ENCODE assay signal across 7 mouse cellular contexts in the genomic region with DNA sequence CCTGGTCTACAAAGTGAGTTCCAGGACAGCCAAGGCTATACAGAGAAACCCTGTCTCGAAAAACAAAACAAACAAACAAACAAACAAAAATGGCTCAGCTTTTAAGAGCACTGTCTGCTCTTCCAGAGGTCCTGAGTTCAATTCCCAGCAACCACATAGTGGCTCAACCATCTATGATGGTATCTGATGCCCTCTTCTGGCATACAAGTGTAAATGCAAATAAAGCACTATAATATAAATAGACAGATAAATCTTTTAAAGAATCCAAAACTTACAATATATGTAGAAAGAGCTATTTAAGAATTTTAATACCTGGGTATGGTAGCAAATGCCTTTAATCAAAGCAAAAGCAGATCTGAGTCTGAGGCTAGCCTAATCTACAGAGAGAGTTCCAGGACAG. TPM values are rescaled to one million over a fixed set of nuclear protein-coding genes. Genes with fewer than 3 reads are reported as not detected.
DNase-seq lines count a peak whose midpoint lies in the region; ATAC-seq and TF ChIP-seq lines count a peak whose summit lies in the region.
"Not testable (repeated sequence)": the region's sequence is repeated elsewhere in the genome, so short reads cannot be mapped to it uniquely, and the experiment has no call there.

No protein-coding gene starts in this region.

- H3K4me1 ChIP-seq in CH12.LX (ENCODE audit: control insufficient read depth in 1 of 2, insufficient read depth in 2 of 2), result peaks cover 9 to 97% of the 10 kb centered on the region in 2 experiments
- H3K4me1 ChIP-seq in kidney, postnatal 0 days (replicated peaks; ENCODE audit: insufficient read depth, low read length), result not testable (repeated sequence)
- H3K4me1 ChIP-seq in liver, embryonic 12.5 days, result peaks cover 71% of the 10 kb centered on the region
- peaks cover 45% of the 10 kb centered on the region for H3K4me1 ChIP-seq in liver, postnatal 0 days (ENCODE audit: insufficient read depth)
- peaks cover 13% of the 10 kb centered on the region for H3K4me1 ChIP-seq in small intestine, adult 2 months (ENCODE audit: control insufficient read depth, insufficient read depth, insufficient read length, low read length)

- dilution Hi-C loops in CH12.LX (cut with MboI; ENCODE audit: extremely low pct_ligation_motif_present, extremely low pct_unique_long_range_greater_than_20kb, low sequenced_read_pairs), result not testable (repeated sequence)

- not testable (repeated sequence) for DNase-seq in CH12.LX (ENCODE audit: extremely low read depth); gastrocnemius, adult 2 months; kidney, postnatal 0 days (ENCODE audit: low spot score); liver, postnatal 0 days
- DNase-seq in R1 (ENCODE audit: low read depth, low spot score), result peak; percentile 41

- ATAC-seq in kidney, postnatal 0 days (replicated peaks; ENCODE audit: low FRiP score, low read depth); liver, embryonic 12.5 days; liver, postnatal 0 days: not testable (repeated sequence)

- peak overlapping the region; percentile 94 for H3K27ac ChIP-seq in CH12.LX (ENCODE audit: insufficient read depth, low read depth)
- H3K27ac ChIP-seq in gastrocnemius, adult 2 months, result peak overlapping the region; percentile 24; the same call in 1 of the 2 replicates
- H3K27ac ChIP-seq in kidney, postnatal 0 days, result not testable (repeated sequence)
- peak overlapping the region; percentile 78 for H3K27ac ChIP-seq in liver, embryonic 12.5 days
- 0 out of 2 replicates have a peak overlapping the region, but pooled peaks have one; percentile 45 for H3K27ac ChIP-seq in liver, postnatal 0 days (ENCODE audit: low read depth)
- H3K27ac ChIP-seq in small intestine, adult 2 months (ENCODE audit: insufficient read depth, low read depth, low read length), result peak overlapping the region; percentile 82

- TF ChIP-seq RAD21 in CH12.LX (IDR thresholded peaks at IDR 0.05; ENCODE audit: low read depth, low read length), result peak; percentile 1; the same call in 1 of the 2 replicates

- 85% methylated on average over 1 of the region's 1 CpGs for WGBS in kidney, postnatal 0 days
- 88% methylated on average over 1 of the region's 1 CpGs for WGBS in liver, embryonic 12.5 days (ENCODE audit: insufficient replicate concordance)
- WGBS in liver, postnatal 0 days (ENCODE audit: insufficient replicate concordance), result 89% methylated on average over 1 of the region's 1 CpGs
- 79% methylated on average over 1 of the region's 1 CpGs for WGBS in small intestine, adult 2 months

- peak; percentile 7 to 23; a peak in 1 of 4 replicates for TF ChIP-seq CTCF in CH12.LX (conservative IDR thresholded peaks at IDR 0.05 in 1 of 2, IDR thresholded peaks at IDR 0.05 in 1 of 2; ENCODE audit: low read depth in 2 of 2, low read length in 2 of 2)
- TF ChIP-seq CTCF in gastrocnemius, adult 2 months (IDR thresholded peaks at IDR 0.05), result peak; percentile 33
- TF ChIP-seq CTCF in kidney, postnatal 0 days (IDR thresholded peaks at IDR 0.05; ENCODE audit: low read depth), result peak; percentile 16; the same call in 1 of the 2 replicates
- TF ChIP-seq CTCF in liver, postnatal 0 days (IDR thresholded peaks at IDR 0.05; ENCODE audit: low read depth), result peak; percentile 41
- TF ChIP-seq CTCF in small intestine, adult 2 months (IDR thresholded peaks at IDR 0.05; ENCODE audit: extremely low read depth, insufficient read length, insufficient replicate concordance, low read depth, low read length), result not testable (repeated sequence)

- H3K27me3 ChIP-seq in CH12.LX (replicated peaks); kidney, postnatal 0 days (ENCODE audit: insufficient read depth, low read length); liver, embryonic 12.5 days (replicated peaks); liver, postnatal 0 days (ENCODE audit: insufficient read depth, low read length); small intestine, adult 2 months (ENCODE audit: control insufficient read depth, insufficient read depth, low read length): not testable (repeated sequence)

- H3K9ac ChIP-seq in CH12.LX (ENCODE audit: insufficient read depth, low read depth), result peak overlapping the region; percentile 83
- H3K9ac ChIP-seq in kidney, postnatal 0 days (ENCODE audit: low read depth, low read length); liver, postnatal 0 days (replicated peaks): not testable (repeated sequence)
- peak overlapping the region; percentile 12; the same call in 1 of the 2 replicates for H3K9ac ChIP-seq in liver, embryonic 12.5 days

- TF ChIP-seq POLR2A in CH12.LX (IDR thresholded peaks at IDR 0.05; ENCODE audit: low read depth, low read length); small intestine, adult 2 months (IDR thresholded peaks at IDR 0.05; ENCODE audit: low read depth, low read length): not testable (repeated sequence)

- H3K79me2 ChIP-seq in CH12.LX (replicated peaks; ENCODE audit: control insufficient read depth, extremely low read depth, insufficient read depth, poor library complexity, severe bottlenecking), result peaks cover 79% of the 10 kb centered on the region

- H3K36me3 ChIP-seq in CH12.LX (replicated peaks in 1 of 2; ENCODE audit: control insufficient read depth in 1 of 2, insufficient read depth in 1 of 2, low read length in 1 of 2), result peaks cover 11 to 38% of the 10 kb centered on the region in 2 experiments
- not testable (repeated sequence) for H3K36me3 ChIP-seq in kidney, postnatal 0 days (ENCODE audit: insufficient read depth, low read length)
- peaks cover 41% of the 10 kb centered on the region for H3K36me3 ChIP-seq in liver, embryonic 12.5 days
- peaks cover 27% of the 10 kb centered on the region for H3K36me3 ChIP-seq in liver, postnatal 0 days (replicated peaks; ENCODE audit: insufficient read depth, low read length)
- peaks cover 21% of the 10 kb centered on the region for H3K36me3 ChIP-seq in small intestine, adult 2 months (ENCODE audit: control insufficient read depth, insufficient read depth, low read length)

- not testable (repeated sequence) for H3K4me3 ChIP-seq in CH12.LX (replicated peaks in 1 of 3; ENCODE audit: low read depth in 2 of 3, low read length in 2 of 3, poor library complexity in 1 of 3); gastrocnemius, adult 2 months; kidney, postnatal 0 days (replicated peaks; ENCODE audit: low read depth, low read length); liver, embryonic 12.5 days; liver, postnatal 0 days (ENCODE audit: low read depth, low read length); small intestine, adult 2 months (ENCODE audit: low read depth, low read length)

- H3K4me2 ChIP-seq in CH12.LX (ENCODE audit: insufficient read depth, low read depth, poor library complexity, severe bottlenecking), result peak overlapping the region; percentile 76; the same call in 1 of the 2 replicates
- not testable (repeated sequence) for H3K4me2 ChIP-seq in kidney, postnatal 0 days (ENCODE audit: low read length); liver, postnatal 0 days (ENCODE audit: low read depth, low read length)
- peak overlapping the region; percentile 20; the same call in 1 of the 2 replicates for H3K4me2 ChIP-seq in liver, embryonic 12.5 days

- not testable (repeated sequence) for TF ChIP-seq EP300 in CH12.LX (IDR thresholded peaks at IDR 0.05; ENCODE audit: low read length); liver, postnatal 0 days (IDR thresholded peaks at IDR 0.05; ENCODE audit: low read depth)

- in situ Hi-C loops in CH12.LX (cut with MboI; ENCODE audit: low pct_ligation_motif_present, low pct_unique_long_range_greater_than_20kb, low sequenced_read_pairs), result not testable (repeated sequence)

- intact Hi-C loops in gastrocnemius, adult 2 months (cut with DNase I), result not testable (repeated sequence)

- H3K9me3 ChIP-seq in CH12.LX (replicated peaks; ENCODE audit: low read length); kidney, postnatal 0 days (replicated peaks; ENCODE audit: low read length); liver, embryonic 12.5 days (replicated peaks); liver, postnatal 0 days (ENCODE audit: low read length): not testable (repeated sequence)

RNA-seq across cellular contexts. Expression of a gene that starts 19.1 kb away (rescaled TPM):
- 140 and 174 TPM in 2 replicates for total RNA-seq in CH12.LX (2012; rRNA removed)
- 284 and 303 TPM in 2 replicates for total RNA-seq in CH12.LX (2014; rRNA removed)
- polyA plus RNA-seq in CH12.LX (2012; ENCODE audit: insufficient read length, low read depth), result 219 and 256 TPM in 2 replicates
- 100 to 1,000 TPM; 134 to 136 TPM for total RNA-seq in gastrocnemius, adult 2 months (2021)
- polyA plus RNA-seq in kidney, postnatal 0 days (2015; fragmentation: Nextera tagmentation; extraction: Ambion mirVana), result 113 and 120 TPM in 2 replicates
- polyA plus RNA-seq in liver, embryonic 12.5 days (2016; fragmentation: Nextera tagmentation; extraction: Ambion mirVana), result 133 and 135 TPM in 2 replicates
- polyA plus RNA-seq in liver, postnatal 0 days (2015; fragmentation: Nextera tagmentation; extraction: Ambion mirVana), result 34.1 and 42.4 TPM in 2 replicates
- 27.0 and 74.8 TPM in 2 replicates for polyA plus RNA-seq in small intestine, adult 2 months (2012; rRNA removed)

RNA-seq across cellular contexts. Expression of a gene that starts 54.5 kb away (rescaled TPM):
- total RNA-seq in CH12.LX (2012; rRNA removed) (29.8 and 39.4 TPM in 2 replicates), CH12.LX (2014; rRNA removed) (34.7 and 40.9 TPM in 2 replicates)
- polyA plus RNA-seq in CH12.LX (2012; ENCODE audit: insufficient read length, low read depth), result 48.2 and 54.5 TPM in 2 replicates
- 1 to 10 TPM; 6.0 to 7.9 TPM for total RNA-seq in gastrocnemius, adult 2 months (2021)
- 28.6 and 31.2 TPM in 2 replicates for polyA plus RNA-seq in kidney, postnatal 0 days (2015; fragmentation: Nextera tagmentation; extraction: Ambion mirVana)
- 26.1 and 26.8 TPM in 2 replicates for polyA plus RNA-seq in liver, embryonic 12.5 days (2016; fragmentation: Nextera tagmentation; extraction: Ambion mirVana)
- polyA plus RNA-seq in liver, postnatal 0 days (2015; fragmentation: Nextera tagmentation; extraction: Ambion mirVana), result 12.7 and 13.3 TPM in 2 replicates
- polyA plus RNA-seq in small intestine, adult 2 months (2012; rRNA removed), result 0.90 and 1.5 TPM in 2 replicates

RNA-seq across cellular contexts. Expression of a gene that starts 54.7 kb away (rescaled TPM):
- total RNA-seq in CH12.LX (2012; rRNA removed), result 80.9 and 86.9 TPM in 2 replicates
- 209 and 231 TPM in 2 replicates for total RNA-seq in CH12.LX (2014; rRNA removed)
- polyA plus RNA-seq in CH12.LX (2012; ENCODE audit: insufficient read length, low read depth), result 166 and 167 TPM in 2 replicates
- 100 to 1,000 TPM in 1 of 2 experiments, 10 to 100 TPM in 1; 84.0 to 115 TPM for total RNA-seq in gastrocnemius, adult 2 months (2021)
- 222 and 249 TPM in 2 replicates for polyA plus RNA-seq in kidney, postnatal 0 days (2015; fragmentation: Nextera tagmentation; extraction: Ambion mirVana)
- 102 and 110 TPM in 2 replicates for polyA plus RNA-seq in liver, embryonic 12.5 days (2016; fragmentation: Nextera tagmentation; extraction: Ambion mirVana)
- polyA plus RNA-seq in liver, postnatal 0 days (2015; fragmentation: Nextera tagmentation; extraction: Ambion mirVana), result 110 and 125 TPM in 2 replicates
- polyA plus RNA-seq in small intestine, adult 2 months (2012; rRNA removed), result 22.1 and 38.8 TPM in 2 replicates
